Mouse (Mus musculus): ENCODE measurements around the gene Arl1. TPM values are rescaled to one million over a fixed set of nuclear protein-coding genes. Genes with fewer than 3 reads are reported as not detected.

Arl1 gene
- 55.0 TPM for polyA plus RNA-seq (2012; fragmentation: generic; extraction: Trizol)
- long read RNA-seq, experiment 1, transcript Arl1-202 (6 exons, 2,080 nt), result major isoform, 276 of 321 reads
- long read RNA-seq, experiment 1, partial matches to known transcripts, result 12 of 321 reads
- long read RNA-seq, experiment 1, other reads (novel, unspliced or antisense), result 33 of 321 reads
- long read RNA-seq, experiment 2, transcript Arl1-202 (6 exons, 2,080 nt), result major isoform, 1,256 of 1,292 reads
- long read RNA-seq, experiment 2, partial matches to known transcripts, result 2 of 1,292 reads
- long read RNA-seq, experiment 2, other reads (novel, unspliced or antisense), result 34 of 1,292 reads

DNA sequence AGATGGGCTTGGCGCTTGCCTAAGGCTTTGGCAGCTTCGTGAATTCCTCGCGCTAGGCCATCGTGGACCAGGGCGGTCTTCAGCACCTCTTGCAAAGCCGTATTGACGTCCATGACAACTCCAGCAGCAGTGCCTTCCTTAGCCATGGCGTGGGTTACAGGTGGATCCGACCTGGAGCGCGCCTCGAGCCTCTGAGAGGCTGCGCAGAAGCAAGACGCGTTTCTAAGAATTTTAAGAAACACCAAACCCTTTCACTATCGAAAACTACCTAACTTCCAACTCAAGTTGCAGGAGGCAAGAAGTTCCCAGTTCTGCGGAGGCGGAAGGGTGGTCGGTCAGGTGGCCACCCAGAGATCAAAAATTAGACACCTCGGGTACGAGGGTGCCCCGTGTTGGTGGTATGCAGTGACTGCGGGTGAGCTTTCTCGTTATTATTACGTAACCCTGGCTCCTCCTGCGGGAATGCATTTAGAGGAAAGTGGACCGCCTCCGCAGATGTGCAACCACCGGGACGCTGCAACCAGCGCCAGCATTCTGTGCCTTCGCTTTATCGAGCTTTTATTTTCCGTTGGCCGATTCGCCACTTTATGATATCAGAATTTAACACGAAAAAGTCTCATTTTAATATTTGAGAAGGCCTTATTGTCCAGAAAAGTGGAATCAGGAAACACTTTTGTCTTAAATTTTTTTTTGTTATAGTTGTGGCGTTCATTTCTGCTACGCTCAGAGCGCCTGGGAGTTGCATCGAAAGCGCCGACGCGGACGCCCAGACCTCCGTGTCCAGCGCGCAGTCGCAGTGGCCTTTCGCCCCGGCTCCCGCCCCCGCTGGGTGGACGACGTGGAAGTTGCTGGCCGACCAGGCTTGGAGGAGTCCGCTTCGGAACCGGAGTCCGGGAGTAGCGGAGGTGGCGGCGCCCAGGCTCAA is at the start of gene Arl1:
Arl1 (plus strand) TSS at position 288 of the 925 bp plus-strand sequence.
- H3ac ChIP-seq (ENCODE audit: control insufficient read depth, insufficient read length, low read depth), result peak within 1 kb of the TSS; percentile 84
- no peaks in the 10 kb centered on the region for H3K27me3 ChIP-seq (ENCODE audit: control insufficient read depth, insufficient read depth, insufficient read length)
- TF ChIP-seq CEBPB (IDR thresholded peaks at IDR 0.05; ENCODE audit: low read depth), result peak; percentile 90
- TF ChIP-seq MYOG (IDR thresholded peaks at IDR 0.05; ENCODE audit: control insufficient read depth, extremely low read depth, insufficient read length), result no peak
- TF ChIP-seq MAX (IDR thresholded peaks at IDR 0.05), result peak; percentile 70
- H3K36me3 ChIP-seq (ENCODE audit: control insufficient read depth, insufficient read depth), result peaks cover 12% of the 10 kb centered on the region
- peak within 1 kb of the TSS; percentile 96 for H3K4me3 ChIP-seq (ENCODE audit: insufficient read depth, poor library complexity, severe bottlenecking)
- peaks cover 36% of the 10 kb centered on the region for H3K79me3 ChIP-seq (ENCODE audit: low read depth)
- peaks cover 45% of the 10 kb centered on the region for H3K79me2 ChIP-seq (ENCODE audit: control insufficient read depth, insufficient read depth)

DNA sequence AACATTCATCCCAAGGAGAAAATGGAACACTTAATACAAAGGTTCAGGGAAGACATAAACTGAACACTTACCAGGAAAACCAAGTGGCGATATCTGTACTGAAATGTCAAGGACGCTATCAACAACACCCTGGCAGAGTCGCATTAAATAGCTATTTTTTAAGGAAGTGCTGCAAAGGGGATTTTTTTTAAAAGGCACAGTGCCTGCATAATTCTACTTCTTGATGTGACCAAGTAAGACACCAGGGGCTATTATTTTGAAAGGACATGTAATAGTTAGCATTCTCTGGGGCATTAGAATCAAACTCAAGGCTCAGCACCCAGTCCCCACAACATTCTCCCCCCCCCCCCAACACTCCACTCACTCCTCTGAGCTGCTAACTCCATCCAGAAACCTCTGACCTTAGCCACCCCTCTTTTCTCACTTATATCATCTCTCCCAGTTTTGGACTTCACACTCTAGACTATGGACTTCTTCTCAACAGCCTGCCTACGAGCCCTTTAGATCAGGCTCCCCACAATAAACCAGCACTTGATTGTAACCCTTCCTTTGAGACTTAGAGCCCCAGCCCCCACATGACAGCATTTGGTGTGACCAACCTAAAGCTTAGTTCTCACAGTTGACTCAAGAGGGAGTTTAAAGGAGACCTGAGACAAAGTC is 47.6 kb upstream of the Arl1 start:
- no peaks in the 10 kb centered on the region for H3K79me3 ChIP-seq (ENCODE audit: low read depth)
- H3K4me3 ChIP-seq (ENCODE audit: insufficient read depth, poor library complexity, severe bottlenecking), result no peak overlapping the region
- H3K79me2 ChIP-seq (ENCODE audit: control insufficient read depth, insufficient read depth), result no peaks in the 10 kb centered on the region
- H3K27me3 ChIP-seq (ENCODE audit: control insufficient read depth, insufficient read depth, insufficient read length), result no peaks in the 10 kb centered on the region
- no peaks in the 10 kb centered on the region for H3K36me3 ChIP-seq (ENCODE audit: control insufficient read depth, insufficient read depth)
- no peak overlapping the region for H3ac ChIP-seq (ENCODE audit: control insufficient read depth, insufficient read length, low read depth)
- TF ChIP-seq MYOG (IDR thresholded peaks at IDR 0.05; ENCODE audit: control insufficient read depth, extremely low read depth, insufficient read length) (no peak), CTCF (IDR thresholded peaks at IDR 0.05; ENCODE audit: control insufficient read depth, insufficient read depth, insufficient read length) (no peak), CEBPB (IDR thresholded peaks at IDR 0.05; ENCODE audit: low read depth) (no peak), MAX (IDR thresholded peaks at IDR 0.05) (no peak), MYOD1 (IDR thresholded peaks at IDR 0.05; ENCODE audit: control insufficient read depth, insufficient read length, low read depth) (no peak), USF1 (IDR thresholded peaks at IDR 0.05; ENCODE audit: low read depth) (no peak), FOSL1 (IDR thresholded peaks at IDR 0.05; ENCODE audit: insufficient read depth, low read length, poor library complexity, severe bottlenecking) (no peak)

DNA sequence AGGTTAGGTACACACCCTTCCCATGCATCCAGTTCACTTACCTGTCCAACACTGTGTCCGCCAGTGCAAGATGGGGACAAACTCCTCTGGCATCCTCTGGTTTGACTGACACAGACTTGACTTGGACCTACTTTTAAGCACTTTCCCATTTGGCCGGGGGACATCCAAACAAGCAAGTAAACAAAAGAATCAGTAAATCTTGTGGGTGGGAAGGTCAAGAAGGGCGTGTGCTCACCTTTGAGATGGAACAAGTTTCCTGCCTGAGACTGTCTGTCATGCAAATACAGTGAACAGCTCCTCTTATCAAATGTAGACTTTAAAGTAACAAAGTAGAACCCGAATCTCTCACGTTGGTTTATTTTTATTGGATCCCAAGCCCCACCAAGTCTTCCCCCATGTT is 45.7 kb upstream of the Arl1 start, which contains the start of gene Spic:
Spic (minus strand) TSS at position 91 of the 400 bp plus-strand sequence.
- Histone ChIP-seq H3ac (ENCODE audit: control insufficient read depth, insufficient read length, low read depth) (no peak within 1 kb of the TSS), H3K27me3 (ENCODE audit: control insufficient read depth, insufficient read depth, insufficient read length) (no peaks in the 10 kb centered on the region), H3K36me3 (ENCODE audit: control insufficient read depth, insufficient read depth) (no peaks in the 10 kb centered on the region), H3K79me3 (ENCODE audit: low read depth) (no peaks in the 10 kb centered on the region), H3K4me3 (ENCODE audit: insufficient read depth, poor library complexity, severe bottlenecking) (no peak within 1 kb of the TSS), H3K79me2 (ENCODE audit: control insufficient read depth, insufficient read depth) (no peaks in the 10 kb centered on the region)
- TF ChIP-seq CEBPB (IDR thresholded peaks at IDR 0.05; ENCODE audit: low read depth) (no peak), MAX (IDR thresholded peaks at IDR 0.05) (no peak), FOSL1 (IDR thresholded peaks at IDR 0.05; ENCODE audit: insufficient read depth, low read length, poor library complexity, severe bottlenecking) (no peak), USF1 (IDR thresholded peaks at IDR 0.05; ENCODE audit: low read depth) (no peak), CTCF (IDR thresholded peaks at IDR 0.05; ENCODE audit: control insufficient read depth, insufficient read depth, insufficient read length) (no peak), MYOG (IDR thresholded peaks at IDR 0.05; ENCODE audit: control insufficient read depth, extremely low read depth, insufficient read length) (no peak), MYOD1 (IDR thresholded peaks at IDR 0.05; ENCODE audit: control insufficient read depth, insufficient read length, low read depth) (no peak)

DNA sequence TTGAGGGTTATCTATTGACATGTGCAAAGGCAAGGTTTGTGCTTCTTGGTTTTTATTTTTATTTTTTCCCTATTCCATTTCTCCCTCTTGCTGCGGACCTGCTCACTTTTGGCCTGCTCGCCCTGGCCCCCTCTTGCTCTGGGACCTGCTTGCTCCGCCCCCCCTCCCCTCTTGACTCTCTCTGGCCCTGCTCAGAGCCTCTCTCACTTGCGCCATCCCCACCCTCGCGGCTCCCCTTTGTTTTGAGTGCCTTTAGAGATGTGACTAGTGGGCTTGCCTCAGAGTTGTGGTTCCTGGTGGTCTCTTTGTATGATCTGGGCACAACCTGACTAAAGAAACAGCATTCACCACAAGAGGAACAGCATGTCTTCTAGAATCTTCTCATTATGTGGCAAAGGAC is 29.7 kb upstream of the Arl1 start:
- H3K79me2 ChIP-seq (ENCODE audit: control insufficient read depth, insufficient read depth), result no peaks in the 10 kb centered on the region
- H3K4me3 ChIP-seq (ENCODE audit: insufficient read depth, poor library complexity, severe bottlenecking), result no peak overlapping the region
- no peaks in the 10 kb centered on the region for H3K36me3 ChIP-seq (ENCODE audit: control insufficient read depth, insufficient read depth)
- no peaks in the 10 kb centered on the region for H3K27me3 ChIP-seq (ENCODE audit: control insufficient read depth, insufficient read depth, insufficient read length)
- no peaks in the 10 kb centered on the region for H3K79me3 ChIP-seq (ENCODE audit: low read depth)
- no peak overlapping the region for H3ac ChIP-seq (ENCODE audit: control insufficient read depth, insufficient read length, low read depth)
- TF ChIP-seq MYOG (IDR thresholded peaks at IDR 0.05; ENCODE audit: control insufficient read depth, extremely low read depth, insufficient read length) (no peak), CEBPB (IDR thresholded peaks at IDR 0.05; ENCODE audit: low read depth) (no peak), USF1 (IDR thresholded peaks at IDR 0.05; ENCODE audit: low read depth) (no peak)

DNA sequence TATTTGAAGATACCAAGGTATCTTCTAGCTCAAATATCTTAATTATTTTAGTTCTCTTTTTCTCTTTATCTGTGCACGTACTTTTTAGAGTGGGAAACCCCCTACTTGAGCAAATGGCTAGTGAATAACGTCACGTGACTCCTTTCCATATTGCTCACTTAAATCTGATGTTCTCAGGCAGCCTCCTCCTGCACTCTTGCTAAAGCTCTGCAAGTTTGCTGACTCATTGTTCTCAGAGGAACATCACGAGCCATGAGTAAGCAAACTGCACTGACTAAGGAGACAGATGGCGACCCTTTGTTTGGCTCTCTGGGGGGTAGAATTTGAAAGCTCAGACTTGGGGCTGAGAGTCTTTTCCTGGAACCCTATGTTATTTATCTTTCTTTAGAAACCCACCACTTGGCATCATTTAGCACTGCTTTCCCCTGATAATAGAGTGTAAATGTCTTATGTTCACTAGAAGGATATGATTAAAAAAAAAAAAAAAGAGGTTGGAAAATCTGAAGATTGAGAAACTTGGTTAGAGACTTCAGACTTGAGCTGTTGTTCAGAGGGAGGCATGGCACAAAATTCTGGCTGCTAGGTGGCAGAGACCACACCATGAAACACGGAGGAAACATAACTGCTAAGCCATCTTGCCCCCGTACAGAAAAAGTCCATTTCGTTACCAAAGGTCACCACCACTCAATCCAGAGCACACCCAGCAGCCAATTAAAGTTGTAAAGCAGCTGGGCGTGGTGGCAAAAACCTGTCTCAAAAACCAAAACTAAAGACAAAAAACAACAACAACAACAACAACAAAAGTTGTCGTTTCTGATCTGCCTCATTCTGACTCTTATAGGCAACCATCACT is 21.8 kb upstream of the Arl1 start:
- H3ac ChIP-seq (ENCODE audit: control insufficient read depth, insufficient read length, low read depth), result no peak overlapping the region
- no peak for TF ChIP-seq FOSL1 (IDR thresholded peaks at IDR 0.05; ENCODE audit: insufficient read depth, low read length, poor library complexity, severe bottlenecking)
- no peak for TF ChIP-seq MYOG (IDR thresholded peaks at IDR 0.05; ENCODE audit: control insufficient read depth, extremely low read depth, insufficient read length)
- TF ChIP-seq MYOD1 (IDR thresholded peaks at IDR 0.05; ENCODE audit: control insufficient read depth, insufficient read length, low read depth), result no peak
- no peak for TF ChIP-seq MAX (IDR thresholded peaks at IDR 0.05)
- TF ChIP-seq CTCF (IDR thresholded peaks at IDR 0.05; ENCODE audit: control insufficient read depth, insufficient read depth, insufficient read length), result no peak
- peak; percentile 85 for TF ChIP-seq USF1 (IDR thresholded peaks at IDR 0.05; ENCODE audit: low read depth)
- no peak overlapping the region for H3K4me3 ChIP-seq (ENCODE audit: insufficient read depth, poor library complexity, severe bottlenecking)
- no peaks in the 10 kb centered on the region for H3K79me2 ChIP-seq (ENCODE audit: control insufficient read depth, insufficient read depth)
- no peaks in the 10 kb centered on the region for H3K36me3 ChIP-seq (ENCODE audit: control insufficient read depth, insufficient read depth)
- no peaks in the 10 kb centered on the region for H3K79me3 ChIP-seq (ENCODE audit: low read depth)
- H3K27me3 ChIP-seq (ENCODE audit: control insufficient read depth, insufficient read depth, insufficient read length), result no peaks in the 10 kb centered on the region

Data from C2C12 (cell line).